Mouse (Mus musculus): ENCODE results near the gene Surf4. TPM values are rescaled to one million over a fixed set of nuclear protein-coding genes. Genes with fewer than 3 reads are reported as not detected.
A peak's percentile ranks its signal among the peaks of the same experiment; 100 is the strongest.

The Surf4 gene
- total RNA-seq (2012; rRNA removed) (140 and 168 TPM in 2 replicates), total RNA-seq (2014; rRNA removed) (99.2 and 109 TPM in 2 replicates), polyA plus RNA-seq (2012; ENCODE audit: insufficient read length, low read depth) (143 and 161 TPM in 2 replicates)

- Histone ChIP-seq H3K4me2 (ENCODE audit: insufficient read depth, low read depth, poor library complexity, severe bottlenecking) (peak within 1 kb of the TSS; percentile 89), H3K27me3 (replicated peaks) (no peaks in the 10 kb centered on the region), H3K9ac (ENCODE audit: insufficient read depth, low read depth) (peak within 1 kb of the TSS; percentile 96), H3K27ac (ENCODE audit: insufficient read depth, low read depth) (peak within 1 kb of the TSS; percentile 61), H3K4me1 (ENCODE audit: control insufficient read depth in 1 of 2, insufficient read depth in 2 of 2) (peaks cover 25 to 69% of the 10 kb centered on the region in 2 experiments), H3K36me3 (replicated peaks in 1 of 2; ENCODE audit: control insufficient read depth in 1 of 2, insufficient read depth in 1 of 2, low read length in 1 of 2) (peaks cover 16 to 32% of the 10 kb centered on the region in 2 experiments), H3K4me3 (replicated peaks in 1 of 3; ENCODE audit: low read depth in 2 of 3, low read length in 2 of 3, poor library complexity in 1 of 3) (peak within 1 kb of the TSS; percentile 83 to 94 (median 94)), H3K79me2 (replicated peaks; ENCODE audit: control insufficient read depth, extremely low read depth, insufficient read depth, poor library complexity, severe bottlenecking) (peaks cover 45% of the 10 kb centered on the region), H3K9me3 (replicated peaks; ENCODE audit: low read length) (no peaks in the 10 kb centered on the region)
- TF ChIP-seq PAX5 (IDR thresholded peaks at IDR 0.05; ENCODE audit: low read length) (no peak), TCF12 (IDR thresholded peaks at IDR 0.05; ENCODE audit: low read depth, low read length) (peak; percentile 73), POLR2A (IDR thresholded peaks at IDR 0.05; ENCODE audit: low read depth, low read length) (peak; percentile 88), BHLHE40 (IDR thresholded peaks at IDR 0.05; ENCODE audit: low read depth, low read length) (no peak), MAX (IDR thresholded peaks at IDR 0.05; ENCODE audit: low read length) (no peak), ZKSCAN1 (IDR thresholded peaks at IDR 0.05; ENCODE audit: borderline replicate concordance, low read depth, low read length) (no peak), EP300 (IDR thresholded peaks at IDR 0.05; ENCODE audit: low read length) (no peak), CHD2 (IDR thresholded peaks at IDR 0.05; ENCODE audit: low read length) (no peak), KAT2A (IDR thresholded peaks at IDR 0.05; ENCODE audit: insufficient replicate concordance, low read length) (0 out of 2 replicates have a peak, but pooled peaks have one; percentile 42), MEF2A (IDR thresholded peaks at IDR 0.05; ENCODE audit: borderline replicate concordance, low read depth, low read length) (peak; percentile 40; the same call in 1 of the 2 replicates), MAZ (IDR thresholded peaks at IDR 0.05; ENCODE audit: low read depth, low read length) (peak; percentile 83), ELF1 (IDR thresholded peaks at IDR 0.05; ENCODE audit: low read depth, low read length) (peak; percentile 66), TBP (conservative IDR thresholded peaks at IDR 0.05; ENCODE audit: low read depth, low read length) (no peak), SIN3A (IDR thresholded peaks at IDR 0.05; ENCODE audit: low read length) (peak; percentile 32; the same call in 1 of the 2 replicates), GABPA (IDR thresholded peaks at IDR 0.05; ENCODE audit: insufficient replicate concordance, low read depth, low read length) (no peak), RCOR1 (conservative IDR thresholded peaks at IDR 0.05; ENCODE audit: low read depth, low read length) (no peak), E2F4 (IDR thresholded peaks at IDR 0.05; ENCODE audit: insufficient replicate concordance, low read depth, low read length) (no peak), JUND (conservative IDR thresholded peaks at IDR 0.05; ENCODE audit: low read depth, low read length) (no peak), MXI1 (IDR thresholded peaks at IDR 0.05; ENCODE audit: low read depth, low read length) (no peak), RAD21 (IDR thresholded peaks at IDR 0.05; ENCODE audit: low read depth, low read length) (no peak), POLR2AphosphoS2 (IDR thresholded peaks at IDR 0.05; ENCODE audit: low read depth, low read length) (peak; percentile 67; the same call in 1 of the 2 replicates), ETS1 (conservative IDR thresholded peaks at IDR 0.05; ENCODE audit: low read depth, low read length) (no peak), IRF4 (IDR thresholded peaks at IDR 0.05; ENCODE audit: low read depth, low read length) (no peak), ZC3H11A (IDR thresholded peaks at IDR 0.05; ENCODE audit: low read depth, low read length) (no peak), JUN (IDR thresholded peaks at IDR 0.05; ENCODE audit: insufficient read depth, low read depth, low read length) (no peak), SMC3 (IDR thresholded peaks at IDR 0.05; ENCODE audit: low read depth, low read length) (no peak), MYC (IDR thresholded peaks at IDR 0.05; ENCODE audit: low read depth, low read length) (no peak), USF1 (IDR thresholded peaks at IDR 0.05; ENCODE audit: low read depth, low read length) (no peak), USF2 (conservative IDR thresholded peaks at IDR 0.05; ENCODE audit: low read depth, low read length) (no peak), ZMIZ1 (IDR thresholded peaks at IDR 0.05; ENCODE audit: low read depth, low read length) (peak; percentile 94), UBTF (IDR thresholded peaks at IDR 0.05; ENCODE audit: low read depth, low read length) (0 out of 2 replicates have a peak, but pooled peaks have one; percentile 59), CTCF (conservative IDR thresholded peaks at IDR 0.05 in 1 of 2, IDR thresholded peaks at IDR 0.05 in 1 of 2; ENCODE audit: low read depth in 2 of 2, low read length in 2 of 2) (no peak), ZNF384 (IDR thresholded peaks at IDR 0.05; ENCODE audit: low read depth, low read length) (no peak), CHD1 (IDR thresholded peaks at IDR 0.05; ENCODE audit: low read depth, low read length) (no peak), HCFC1 (IDR thresholded peaks at IDR 0.05; ENCODE audit: low read depth, low read length) (peak; percentile 62), NRF1 (IDR thresholded peaks at IDR 0.05; ENCODE audit: low read depth, low read length) (peak; percentile 77), MAFK (IDR thresholded peaks at IDR 0.05; ENCODE audit: insufficient replicate concordance, low read length) (no peak), NELFE (IDR thresholded peaks at IDR 0.05; ENCODE audit: low read depth, low read length) (peak; percentile 91)
- peak; percentile 97 for DNase-seq (ENCODE audit: extremely low read depth)
- dilution Hi-C loops (cut with MboI; ENCODE audit: extremely low pct_ligation_motif_present, extremely low pct_unique_long_range_greater_than_20kb, low sequenced_read_pairs), result no loop called here
- in situ Hi-C loops (cut with MboI; ENCODE audit: low pct_ligation_motif_present, low pct_unique_long_range_greater_than_20kb, low sequenced_read_pairs), result no loop called here
These were observed at the start of gene Surf4, which contains the start of gene Stkld1 for GRCm38 (mm10) chr2:26933304-26934055. Gene Surf4 (minus strand): TSS chr2:26933928. Gene Stkld1 (plus strand): TSS chr2:26934047.

Data from CH12.LX (cell line).